Mouse (Mus musculus) embryonic facial prominence, embryonic 10.5 days (tissue): ENCODE results near the gene Gusb. TPM values are rescaled to one million over a fixed set of nuclear protein-coding genes. Genes with fewer than 3 reads are reported as not detected.

Experiments
- DNase-seq: peaks from one replicate; pipeline ENCODE4 v3.0.0-alpha.2; 2017; ENCODE audit warnings: low spot score
- H3K27ac ChIP-seq: fragments of 300-500 bp; sonication (generic); replicated peaks from 2 replicates; pipeline ENCODE4 v1.5.1; 2016; ENCODE audit warnings: mild to moderate bottlenecking
- H3K27me3 ChIP-seq: fragments of 300-500 bp; sonication (generic); replicated peaks from 2 replicates; pipeline ENCODE4 v1.6.1; 2016; ENCODE audit warnings: low read depth, mild to moderate bottlenecking; ENCODE audit not compliant: poor library complexity, severe bottlenecking
- H3K36me3 ChIP-seq: fragments of 300-500 bp; sonication (generic); replicated peaks from 2 replicates; pipeline ENCODE4 v1.6.1; 2016; ENCODE audit warnings: mild to moderate bottlenecking, moderate library complexity
- H3K4me1 ChIP-seq: fragments of 300-500 bp; sonication (generic); 2 replicates; pipeline ENCODE4 v1.6.1; 2016
- H3K4me3 ChIP-seq: fragments of 300-500 bp; sonication (generic); 2 replicates; pipeline ENCODE4 v1.5.1; 2016; ENCODE audit warnings: mild to moderate bottlenecking, moderate library complexity
- H3K9me3 ChIP-seq: fragments of 300-500 bp; sonication (generic); 2 replicates; pipeline ENCODE4 v1.6.1; 2016; ENCODE audit warnings: mild to moderate bottlenecking
- WGBS: fragments of 180-500 bp; shearing (Covaris S2); methylation state at CpG from one replicate; pipeline ENCODE4 v1.1.7; 2016; 5-methylcytosine and 5-hydroxymethylcytosine counted together
- polyA plus RNA-seq: library from polyadenylated mRNA; unstranded; fragments of >200 nt; fragmentation: Nextera tagmentation; extraction: Ambion mirVana; gene quantifications from 2 replicates; pipeline ENCODE4 v1.2.1, GENCODE M21; 2016

The Gusb gene
- polyA plus RNA-seq, 1 experiment from 2014 or later = 45.3 TPM

GRCm38 (mm10) chr5:130019461-130019860, 16.6 kb upstream of the Gusb start:
- WGBS = 72% methylated on average over 8 of the region's 8 CpGs

GRCm38 (mm10) chr5:130015104-130015503, 12.3 kb upstream of the Gusb start:
- no peak for DNase-seq
- Histone ChIP-seq H3K27ac (no peak overlapping the region), H3K27me3 (no peaks in the 10 kb centered on the region), H3K4me3 (no peak overlapping the region), H3K4me1 (0 out of 2 replicates have a peak, but pooled peaks cover 4% of the 10 kb centered on the region), H3K36me3 (peaks cover 71% of the 10 kb centered on the region), H3K9me3 (peaks cover 18% of the 10 kb centered on the region)
- WGBS = 95% methylated on average over 3 of the region's 3 CpGs

More at GRCm38 (mm10) chr5:130019461-130019860, 16.6 kb upstream of the Gusb start:
- DNase-seq = no peak
- Histone ChIP-seq H3K27ac (no peak overlapping the region), H3K4me3 (no peak overlapping the region), H3K4me1 (peaks cover 31% of the 10 kb centered on the region), H3K9me3 (0 out of 2 replicates have a peak, but pooled peaks cover 4% of the 10 kb centered on the region), H3K27me3 (no peaks in the 10 kb centered on the region), H3K36me3 (peaks cover 35% of the 10 kb centered on the region)

GRCm38 (mm10) chr5:130010961-130011360, 8.1 kb upstream of the Gusb start:
- WGBS = 93% methylated on average over 5 of the region's 5 CpGs
- Histone ChIP-seq H3K27ac (no peak overlapping the region), H3K4me1 (no peaks in the 10 kb centered on the region), H3K9me3 (peaks cover 18% of the 10 kb centered on the region), H3K27me3 (no peaks in the 10 kb centered on the region), H3K4me3 (no peak overlapping the region), H3K36me3 (peaks cover 51% of the 10 kb centered on the region)
- no peak for DNase-seq

GRCm38 (mm10) chr5:130009784-130010183, 6.9 kb upstream of the Gusb start:
- no peak for DNase-seq
- peaks cover 39% of the 10 kb centered on the region for H3K36me3 ChIP-seq

GRCm38 (mm10) chr5:130008034-130008590, 5.3 kb upstream of the Gusb start:
- Histone ChIP-seq H3K27me3 (no peaks in the 10 kb centered on the region), H3K9me3 (peaks cover 25% of the 10 kb centered on the region), H3K4me3 (no peak overlapping the region), H3K4me1 (peaks cover 4% of the 10 kb centered on the region), H3K27ac (no peak overlapping the region), H3K36me3 (peaks cover 29% of the 10 kb centered on the region)
- 86% methylated on average over 6 of the region's 6 CpGs for WGBS
- DNase-seq = no peak

More at GRCm38 (mm10) chr5:130009784-130010183, 6.9 kb upstream of the Gusb start:
- 92% methylated on average over 4 of the region's 4 CpGs for WGBS
- peaks cover 18% of the 10 kb centered on the region for H3K9me3 ChIP-seq
- H3K4me1 ChIP-seq = no peaks in the 10 kb centered on the region
- H3K4me3 ChIP-seq = no peak overlapping the region
- H3K27me3 ChIP-seq = no peaks in the 10 kb centered on the region
- no peak overlapping the region for H3K27ac ChIP-seq

GRCm38 (mm10) chr5:130007344-130007743, 4.5 kb upstream of the Gusb start:
- Histone ChIP-seq H3K27me3 (no peaks in the 10 kb centered on the region), H3K27ac (no peak overlapping the region), H3K4me3 (no peak overlapping the region), H3K9me3 (peaks cover 25% of the 10 kb centered on the region), H3K36me3 (peaks cover 21% of the 10 kb centered on the region), H3K4me1 (peaks cover 12% of the 10 kb centered on the region)
- no peak for DNase-seq
- 94% methylated on average over 1 of the region's 1 CpGs for WGBS

- 59% methylated on average over 7 of the region's 7 CpGs for WGBS
- DNase-seq = peak; percentile 48
- H3K4me1 ChIP-seq = peaks cover 26% of the 10 kb centered on the region
- H3K36me3 ChIP-seq = peaks cover 17% of the 10 kb centered on the region
- peaks cover 11% of the 10 kb centered on the region; the same call in 1 of the 2 replicates for H3K9me3 ChIP-seq
- peak overlapping the region; percentile 91 for H3K27ac ChIP-seq
- H3K4me3 ChIP-seq = peak overlapping the region; percentile 73
- H3K27me3 ChIP-seq = no peaks in the 10 kb centered on the region
Observed at GRCm38 (mm10) chr5:130003229-130003628, 380 bp upstream of the Gusb start.

- DNase-seq = no peak
- Histone ChIP-seq H3K9me3 (peaks cover 11% of the 10 kb centered on the region; the same call in 1 of the 2 replicates), H3K36me3 (peaks cover 25% of the 10 kb centered on the region), H3K4me1 (peaks cover 26% of the 10 kb centered on the region), H3K27me3 (no peaks in the 10 kb centered on the region), H3K4me3 (peak overlapping the region; percentile 73), H3K27ac (peak overlapping the region; percentile 91; the same call in 1 of the 2 replicates)
- WGBS = 76% methylated on average over 5 of the region's 5 CpGs
Observed at GRCm38 (mm10) chr5:130001356-130001987, 1.4 kb downstream of the Gusb start.

GRCm38 (mm10) chr5:130000735-130001134, 2.1 kb downstream of the Gusb start:
- Histone ChIP-seq H3K4me3 (no peak overlapping the region), H3K9me3 (peaks cover 11% of the 10 kb centered on the region; the same call in 1 of the 2 replicates), H3K4me1 (peaks cover 26% of the 10 kb centered on the region), H3K27me3 (no peaks in the 10 kb centered on the region), H3K36me3 (peaks cover 25% of the 10 kb centered on the region), H3K27ac (no peak overlapping the region)
- WGBS = 93% methylated on average over 12 of the region's 12 CpGs
- DNase-seq = no peak

- H3K9me3 ChIP-seq = no peaks in the 10 kb centered on the region; the same call in 1 of the 2 replicates
- no peak overlapping the region for H3K27ac ChIP-seq
- WGBS = 39% methylated on average over 4 of the region's 4 CpGs
- peaks cover 32% of the 10 kb centered on the region for H3K36me3 ChIP-seq
- no peaks in the 10 kb centered on the region for H3K27me3 ChIP-seq
- DNase-seq = peak; percentile 62
- peaks cover 26% of the 10 kb centered on the region for H3K4me1 ChIP-seq
- no peak overlapping the region for H3K4me3 ChIP-seq
Observed at GRCm38 (mm10) chr5:129999097-129999496, 3.8 kb downstream of the Gusb start.

- H3K4me1 ChIP-seq = peaks cover 17% of the 10 kb centered on the region
- H3K36me3 ChIP-seq = peaks cover 46% of the 10 kb centered on the region
- H3K4me3 ChIP-seq = no peak overlapping the region
- H3K9me3 ChIP-seq = no peaks in the 10 kb centered on the region
- DNase-seq = no peak
- no peaks in the 10 kb centered on the region for H3K27me3 ChIP-seq
- no peak overlapping the region for H3K27ac ChIP-seq
- 74% methylated on average over 19 of the region's 19 CpGs for WGBS
Observed at GRCm38 (mm10) chr5:129997700-129998099, 5.1 kb downstream of the Gusb start.

GRCm38 (mm10) chr5:129994989-129995388, 7.9 kb downstream of the Gusb start:
- DNase-seq = no peak
- Histone ChIP-seq H3K4me1 (no peaks in the 10 kb centered on the region), H3K9me3 (no peaks in the 10 kb centered on the region), H3K36me3 (peaks cover 50% of the 10 kb centered on the region), H3K27me3 (no peaks in the 10 kb centered on the region), H3K27ac (no peak overlapping the region), H3K4me3 (no peak overlapping the region)
- WGBS = 87% methylated on average over 7 of the region's 7 CpGs

GRCm38 (mm10) chr5:129993374-129993773, 9.5 kb downstream of the Gusb start:
- H3K9me3 ChIP-seq = no peaks in the 10 kb centered on the region
- no peaks in the 10 kb centered on the region for H3K27me3 ChIP-seq
- H3K36me3 ChIP-seq = peaks cover 62% of the 10 kb centered on the region
- no peaks in the 10 kb centered on the region for H3K4me1 ChIP-seq
- no peak for DNase-seq
- H3K27ac ChIP-seq = no peak overlapping the region
- H3K4me3 ChIP-seq = no peak overlapping the region
- WGBS = 93% methylated on average over 14 of the region's 14 CpGs
